ENCODE assay signal across 8 mouse cellular contexts in genomic region chr2:181365655-181366075, GRCm38 (mm10). TPM values are rescaled to one million over a fixed set of nuclear protein-coding genes. Genes with fewer than 3 reads are reported as not detected.
DNase-seq lines count a peak whose midpoint lies in the region; ATAC-seq and TF ChIP-seq lines count a peak whose summit lies in the region.

No protein-coding gene starts in this region.

- 0% methylated on average over 20 of the region's 20 CpGs for WGBS in heart, embryonic 14.5 days
- under 1% methylated on average over 20 of the region's 20 CpGs for WGBS in limb, embryonic 10.5 days

- H3K9ac ChIP-seq in heart, embryonic 14.5 days (ENCODE audit: low read length) = peak overlapping the region; percentile 93
- peak overlapping the region; percentile 98 for H3K9ac ChIP-seq in MEL (ENCODE audit: control insufficient read depth, low read depth, low read length, poor library complexity, severe bottlenecking)

- peak; percentile 28 for ATAC-seq in heart, embryonic 14.5 days (ENCODE audit: insufficient number of reproducible peaks, insufficient read depth, low FRiP score, low read depth)

- TF ChIP-seq EP300 in MEL (IDR thresholded peaks at IDR 0.05; ENCODE audit: low read depth in 1 of 2, low read length in 2 of 2) = no peak

- no peaks in the 10 kb centered on the region for H3K27me3 ChIP-seq in heart, embryonic 14.5 days (ENCODE audit: control insufficient read depth, insufficient read depth, low read length)
- H3K27me3 ChIP-seq in MEL (ENCODE audit: control insufficient read depth in 1 of 2, insufficient read depth in 2 of 2, low read length in 2 of 2) = no peaks in the 10 kb centered on the region
- no peaks in the 10 kb centered on the region for H3K27me3 ChIP-seq in limb, embryonic 10.5 days (ENCODE audit: low read depth, poor library complexity, severe bottlenecking)

- no peak for TF ChIP-seq CTCF in MEL (IDR thresholded peaks at IDR 0.05 in 2 of 3, conservative IDR thresholded peaks at IDR 0.05 in 1 of 3; ENCODE audit: control insufficient read depth in 1 of 3, insufficient read depth in 1 of 3, low read depth in 2 of 3, low read length in 3 of 3, poor library complexity in 1 of 3, severe bottlenecking in 1 of 3)
- no peak for TF ChIP-seq CTCF in embryonic fibroblast, embryonic 13.5 days (IDR thresholded peaks at IDR 0.05; ENCODE audit: borderline replicate concordance, insufficient read depth, low read length)

- peaks cover 57% of the 10 kb centered on the region for H3K79me2 ChIP-seq in MEL (ENCODE audit: control insufficient read depth, insufficient read depth, low read length, poor library complexity)

- peaks cover 3 to 31% of the 10 kb centered on the region in 2 experiments for H3K4me1 ChIP-seq in heart, embryonic 14.5 days (ENCODE audit: control insufficient read depth in 2 of 2, insufficient read depth in 2 of 2, low read length in 2 of 2)
- peaks cover 5 to 13% of the 10 kb centered on the region in 2 experiments for H3K4me1 ChIP-seq in MEL (ENCODE audit: control insufficient read depth in 1 of 2, insufficient read depth in 2 of 2, low read length in 2 of 2)
- peaks cover 2% of the 10 kb centered on the region; the same call in 1 of the 2 replicates for H3K4me1 ChIP-seq in embryonic fibroblast, embryonic 13.5 days (ENCODE audit: control insufficient read depth, insufficient read depth, low read length)
- H3K4me1 ChIP-seq in limb, embryonic 10.5 days = peaks cover 28% of the 10 kb centered on the region

- peak overlapping the region; percentile 73 to 93 for H3K4me3 ChIP-seq in heart, embryonic 14.5 days (ENCODE audit: control insufficient read depth in 1 of 2, insufficient read depth in 1 of 2, low read depth in 1 of 2, low read length in 2 of 2)
- peak overlapping the region; percentile 88 to 98 for H3K4me3 ChIP-seq in MEL (ENCODE audit: control insufficient read depth in 1 of 2, insufficient read depth in 1 of 2, low read depth in 2 of 2, low read length in 2 of 2)
- peak overlapping the region; percentile 98 for H3K4me3 ChIP-seq in embryonic fibroblast, embryonic 13.5 days (ENCODE audit: insufficient read depth, low read length)
- peak overlapping the region; percentile 82 for H3K4me3 ChIP-seq in limb, embryonic 10.5 days

- H3K9me3 ChIP-seq in heart, embryonic 14.5 days (ENCODE audit: control insufficient read depth, low read length) = no peaks in the 10 kb centered on the region
- no peaks in the 10 kb centered on the region for H3K9me3 ChIP-seq in MEL (replicated peaks; ENCODE audit: insufficient read depth, low read length)
- H3K9me3 ChIP-seq in limb, embryonic 10.5 days (replicated peaks) = no peaks in the 10 kb centered on the region

- TF ChIP-seq RAD21 in MEL (IDR thresholded peaks at IDR 0.05; ENCODE audit: low read depth, low read length) = no peak

- H3K36me3 ChIP-seq in heart, embryonic 14.5 days (ENCODE audit: control insufficient read depth, insufficient read depth, low read length) = peaks cover 58% of the 10 kb centered on the region
- H3K36me3 ChIP-seq in MEL (ENCODE audit: control insufficient read depth in 1 of 2, insufficient read depth in 2 of 2, low read length in 2 of 2) = peaks cover 19 to 20% of the 10 kb centered on the region in 2 experiments
- peaks cover 62% of the 10 kb centered on the region for H3K36me3 ChIP-seq in limb, embryonic 10.5 days

- no peak for DNase-seq in heart, adult 9 months (ENCODE audit: low spot score in 2 of 2)
- peak; percentile 69 for DNase-seq in MEL (ENCODE audit: low read depth, low spot score)
- DNase-seq in limb, embryonic 10.5 days (ENCODE audit: low spot score) = no peak
- peak; percentile 61 for DNase-seq in neural tube, embryonic 10.5 days (ENCODE audit: extremely low spot score, low spot score)
- no peak for DNase-seq in urinary bladder, postnatal 4 days (ENCODE audit: low spot score in 2 of 2)
- no peak for DNase-seq in ovary, postnatal 14 days (ENCODE audit: low spot score)

- H3K4me2 ChIP-seq in heart, embryonic 14.5 days (ENCODE audit: low read length) = peak overlapping the region; percentile 97

- H3K27ac ChIP-seq in heart, embryonic 14.5 days (replicated peaks in 1 of 2; ENCODE audit: control insufficient read depth in 1 of 2, insufficient read depth in 1 of 2, low read depth in 2 of 2, low read length in 2 of 2) = peak overlapping the region; percentile 85 to 90
- H3K27ac ChIP-seq in MEL (ENCODE audit: control insufficient read depth, low read depth, low read length) = peak overlapping the region; percentile 82
- H3K27ac ChIP-seq in embryonic fibroblast, embryonic 13.5 days (ENCODE audit: insufficient read depth, low read length) = peak overlapping the region; percentile 74
- H3K27ac ChIP-seq in limb, embryonic 10.5 days = peak overlapping the region; percentile 90

- no peak for TF ChIP-seq POLR2A in MEL (IDR thresholded peaks at IDR 0.05; ENCODE audit: control insufficient read depth in 1 of 2, insufficient read depth in 1 of 2, low read depth in 1 of 2, low read length in 2 of 2, poor library complexity in 1 of 2)
- no peak for TF ChIP-seq POLR2A in embryonic fibroblast, embryonic 13.5 days (IDR thresholded peaks at IDR 0.05; ENCODE audit: low read depth, low read length)

TF ChIP-seq in MEL, 35 proteins besides CTCF, POLR2A, EP300 and RAD21 (continues in another document):
- TF ChIP-seq TBP (IDR thresholded peaks at IDR 0.05; ENCODE audit: low read depth, low read length) = 0 out of 2 replicates have a peak, but pooled peaks have one; percentile 4
- TF ChIP-seq ZMIZ1 (IDR thresholded peaks at IDR 0.05; ENCODE audit: low read depth, low read length) = no peak
- TF ChIP-seq NRF1 (IDR thresholded peaks at IDR 0.05; ENCODE audit: insufficient read depth, low read depth, low read length, poor library complexity, severe bottlenecking) = no peak
- TF ChIP-seq MYC (IDR thresholded peaks at IDR 0.05; ENCODE audit: low read depth, low read length) = no peak
- TF ChIP-seq POLR2AphosphoS2 (IDR thresholded peaks at IDR 0.05; ENCODE audit: low read length) = no peak
- no peak for TF ChIP-seq GATA1 (IDR thresholded peaks at IDR 0.05; ENCODE audit: low read depth, low read length)
- no peak for TF ChIP-seq E2F4 (IDR thresholded peaks at IDR 0.05; ENCODE audit: borderline replicate concordance, low read depth, low read length)
- TF ChIP-seq ZNF384 (IDR thresholded peaks at IDR 0.05; ENCODE audit: low read depth, low read length) = no peak
- no peak for TF ChIP-seq RCOR1 (IDR thresholded peaks at IDR 0.05; ENCODE audit: low read depth, low read length)
- TF ChIP-seq JUND (IDR thresholded peaks at IDR 0.05; ENCODE audit: low read depth, low read length) = no peak
- TF ChIP-seq ZKSCAN1 (IDR thresholded peaks at IDR 0.05; ENCODE audit: low read depth, low read length) = no peak
- no peak for TF ChIP-seq MAX (IDR thresholded peaks at IDR 0.05; ENCODE audit: low read length)
- no peak for TF ChIP-seq TCF12 (IDR thresholded peaks at IDR 0.05; ENCODE audit: low read depth, low read length)
- TF ChIP-seq ELF1 (IDR thresholded peaks at IDR 0.05; ENCODE audit: low read depth, low read length) = no peak
- TF ChIP-seq BHLHE40 (IDR thresholded peaks at IDR 0.05; ENCODE audit: borderline replicate concordance, low read depth, low read length) = no peak

RNA-seq across cellular contexts. Expression of gene Arfrp1, which starts 0.5 kb away (rescaled TPM):
- polyA plus RNA-seq in heart, embryonic 14.5 days (2014; fragmentation: Nextera tagmentation; extraction: Ambion mirVana) = 42.8 and 46.9 TPM in 2 replicates
- 34.4 and 36.8 TPM in 2 replicates for total RNA-seq in MEL (2012; rRNA removed)
- 10 to 100 TPM in 1 of 2 experiments, not detected in 1; 68.8 TPM for polyA plus RNA-seq in MEL (2012; ENCODE audit: insufficient read depth in 1 of 2, insufficient read length in 2 of 2, low read depth in 1 of 2, low replicate concordance in 2 of 2, missing spikeins in 1 of 2)
- polyA plus RNA-seq in embryonic fibroblast, embryonic 13.5 days (2011; ENCODE audit: insufficient read length, low read depth, missing spikeins) = 32.8 and 37.6 TPM in 2 replicates
- polyA plus RNA-seq in limb, embryonic 10.5 days (2016; fragmentation: Nextera tagmentation; extraction: Ambion mirVana) = 79.7 and 80.9 TPM in 2 replicates

RNA-seq across cellular contexts. Expression of gene Zgpat, which starts 0.9 kb away (rescaled TPM):
- polyA plus RNA-seq in heart, embryonic 14.5 days (2014; fragmentation: Nextera tagmentation; extraction: Ambion mirVana) = 26.3 and 26.5 TPM in 2 replicates
- 22.5 and 30.7 TPM in 2 replicates for total RNA-seq in MEL (2012; rRNA removed)
- 10 to 100 TPM in 1 of 2 experiments, not detected in 1; 28.0 TPM for polyA plus RNA-seq in MEL (2012; ENCODE audit: insufficient read depth in 1 of 2, insufficient read length in 2 of 2, low read depth in 1 of 2, low replicate concordance in 2 of 2, missing spikeins in 1 of 2)
- polyA plus RNA-seq in embryonic fibroblast, embryonic 13.5 days (2011; ENCODE audit: insufficient read length, low read depth, missing spikeins) = 13.5 and 19.1 TPM in 2 replicates
- 43.8 and 54.0 TPM in 2 replicates for polyA plus RNA-seq in limb, embryonic 10.5 days (2016; fragmentation: Nextera tagmentation; extraction: Ambion mirVana)

RNA-seq across cellular contexts. Expression of gene Lime1, which starts 14.2 kb away (rescaled TPM):
- 13.6 and 13.7 TPM in 2 replicates for polyA plus RNA-seq in heart, embryonic 14.5 days (2014; fragmentation: Nextera tagmentation; extraction: Ambion mirVana)
- total RNA-seq in MEL (2012; rRNA removed) = 13.4 and 18.7 TPM in 2 replicates
- 10 to 100 TPM in 1 of 2 experiments, not detected in 1; 27.4 TPM for polyA plus RNA-seq in MEL (2012; ENCODE audit: insufficient read depth in 1 of 2, insufficient read length in 2 of 2, low read depth in 1 of 2, low replicate concordance in 2 of 2, missing spikeins in 1 of 2)
- polyA plus RNA-seq in embryonic fibroblast, embryonic 13.5 days (2011; ENCODE audit: insufficient read length, low read depth, missing spikeins) = 6.8 and 8.1 TPM in 2 replicates
- 26.1 and 30.6 TPM in 2 replicates for polyA plus RNA-seq in limb, embryonic 10.5 days (2016; fragmentation: Nextera tagmentation; extraction: Ambion mirVana)

RNA-seq across cellular contexts. Expression of gene Rtel1, which starts 46.1 kb away (rescaled TPM):
- polyA plus RNA-seq in heart, embryonic 14.5 days (2014; fragmentation: Nextera tagmentation; extraction: Ambion mirVana) = 21.1 and 25.3 TPM in 2 replicates
- total RNA-seq in MEL (2012; rRNA removed) = 54.2 and 54.7 TPM in 2 replicates
- 10 to 100 TPM in 1 of 2 experiments, not detected in 1; 87.0 TPM for polyA plus RNA-seq in MEL (2012; ENCODE audit: insufficient read depth in 1 of 2, insufficient read length in 2 of 2, low read depth in 1 of 2, low replicate concordance in 2 of 2, missing spikeins in 1 of 2)
- 40.8 and 43.5 TPM in 2 replicates for polyA plus RNA-seq in embryonic fibroblast, embryonic 13.5 days (2011; ENCODE audit: insufficient read length, low read depth, missing spikeins)
- 79.8 and 80.8 TPM in 2 replicates for polyA plus RNA-seq in limb, embryonic 10.5 days (2016; fragmentation: Nextera tagmentation; extraction: Ambion mirVana)

RNA-seq across cellular contexts. Expression of gene Stmn3, which starts 51.4 kb away (rescaled TPM):
- polyA plus RNA-seq in heart, embryonic 14.5 days (2014; fragmentation: Nextera tagmentation; extraction: Ambion mirVana) = 0.24 and 3.6 TPM in 2 replicates
- total RNA-seq in MEL (2012; rRNA removed) = not detected in 2 replicates
- not detected for polyA plus RNA-seq in MEL (2012; ENCODE audit: insufficient read depth in 1 of 2, insufficient read length in 2 of 2, low read depth in 1 of 2, low replicate concordance in 2 of 2, missing spikeins in 1 of 2)
- polyA plus RNA-seq in embryonic fibroblast, embryonic 13.5 days (2011; ENCODE audit: insufficient read length, low read depth, missing spikeins) = not detected in 2 replicates
- polyA plus RNA-seq in limb, embryonic 10.5 days (2016; fragmentation: Nextera tagmentation; extraction: Ambion mirVana) = 0.21 and 0.41 TPM in 2 replicates

Comparison
In these comparisons a context has a peak if more than half of its experiments do, and no peak if none do; other contexts are left out.
1. DNase-seq: peak in MEL (single experiment) and neural tube, embryonic 10.5 days (single experiment); none in heart, adult 9 months (0 of 2), limb, embryonic 10.5 days (single experiment), urinary bladder, postnatal 4 days (0 of 2) and ovary, postnatal 14 days (single experiment).
2. Peak in every context shown above with its lines, with median percentiles within 50 percentile points of each other: H3K27ac ChIP-seq and H3K4me3 ChIP-seq.